Mouse (Mus musculus) midbrain, embryonic 16.5 days (tissue): ENCODE results near the gene Limch1. TPM values are rescaled to one million over a fixed set of nuclear protein-coding genes. Genes with fewer than 3 reads are reported as not detected.

ENCODE experiments used
- ATAC-seq: fragments of 200-750 bp; cut with Nextera tagmentation; 2 replicates; pipeline ENCODE4 v1.8.0; 2017; ENCODE audit warnings: moderate TSS enrichment
- H3K27ac ChIP-seq: fragments of 300-500 bp; sonication (generic); 2 replicates; pipeline ENCODE4 v1.5.1; 2014; ENCODE audit warnings: mild to moderate bottlenecking, low read length, mixed read lengths
- H3K27me3 ChIP-seq: fragments of 300-500 bp; sonication (generic); 2 replicates; pipeline ENCODE4 v1.6.1; 2014; ENCODE audit warnings: low read depth, low read length, mixed read lengths; ENCODE audit not compliant: control insufficient read depth, insufficient read depth
- H3K36me3 ChIP-seq: fragments of 300-500 bp; sonication (generic); 2 replicates; pipeline ENCODE4 v1.6.1; 2014; ENCODE audit warnings: mild to moderate bottlenecking, low read length, moderate library complexity, mixed read lengths; ENCODE audit not compliant: control insufficient read depth, insufficient read depth
- H3K4me1 ChIP-seq: fragments of 300-500 bp; sonication (generic); 2 replicates; pipeline ENCODE4 v1.6.1; 2014; ENCODE audit warnings: mild to moderate bottlenecking, low read length, mixed read lengths; ENCODE audit not compliant: control insufficient read depth, insufficient read depth
- H3K4me2 ChIP-seq: fragments of 300-500 bp; sonication (generic); 2 replicates; pipeline ENCODE4 v1.6.1; 2014; ENCODE audit warnings: mild to moderate bottlenecking, low read length, mixed read lengths
- H3K4me3 ChIP-seq: fragments of 300-500 bp; sonication (generic); 2 replicates; pipeline ENCODE4 v1.5.1; 2014; ENCODE audit warnings: low read depth, mild to moderate bottlenecking, low read length, moderate library complexity, mixed read lengths
- H3K9ac ChIP-seq: fragments of 300-500 bp; sonication (generic); 2 replicates; pipeline ENCODE4 v1.6.1; 2014; ENCODE audit warnings: low read depth, low read length, mixed read lengths
- H3K9me3 ChIP-seq: fragments of 300-500 bp; sonication (generic); replicated peaks from 2 replicates; pipeline ENCODE4 v1.6.1; 2014; ENCODE audit warnings: mild to moderate bottlenecking, low read length, mixed read lengths; ENCODE audit not compliant: control insufficient read depth, poor library complexity, severe bottlenecking
- WGBS: fragments of 180-500 bp; shearing (Covaris S2); extraction: QIAGEN DNeasy Blood & Tissue Kit; methylation state at CpG from one replicate; pipeline ENCODE4 v1.1.7; 2014; 5-methylcytosine and 5-hydroxymethylcytosine counted together
- polyA plus RNA-seq: library from polyadenylated mRNA; unstranded; fragments of >200 nt; fragmentation: Nextera tagmentation; extraction: Ambion mirVana; gene quantifications from 2 replicates; pipeline ENCODE4 v1.2.1, GENCODE M21; 2015

Gene Limch1
- polyA plus RNA-seq, 1 experiment from 2014 or later, result 48.8 TPM

GRCm38 (mm10) chr5:66848136-66848535 lies 102.5 kb downstream of the Limch1 start:
- Histone ChIP-seq H3K27ac (no peak overlapping the region), H3K9me3 (no peaks in the 10 kb centered on the region), H3K27me3 (no peaks in the 10 kb centered on the region), H3K36me3 (no peaks in the 10 kb centered on the region), H3K4me1 (peaks cover 17% of the 10 kb centered on the region), H3K9ac (no peak overlapping the region), H3K4me2 (no peak overlapping the region), H3K4me3 (no peak overlapping the region)
- no peak for ATAC-seq
- WGBS, result 78% methylated on average over 7 of the region's 7 CpGs

DNA sequence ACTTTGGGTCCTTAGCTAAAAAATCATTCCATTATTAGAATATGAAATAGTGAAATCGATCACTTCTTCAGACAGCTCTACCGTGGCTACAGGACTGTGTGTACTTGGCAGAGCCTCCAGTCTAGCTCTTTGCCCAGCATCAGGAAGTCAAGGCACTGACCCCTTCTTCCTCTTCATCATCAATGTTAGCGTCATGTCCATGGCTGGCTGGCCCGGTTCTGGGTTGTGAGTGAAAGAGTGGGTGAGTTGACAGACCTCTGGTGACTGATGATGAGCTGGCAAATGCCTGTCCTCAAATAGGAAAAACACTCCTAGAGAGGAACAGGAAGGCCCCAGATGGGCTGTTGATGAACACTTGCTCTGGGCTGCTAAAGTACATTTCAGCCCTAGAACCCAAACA lies 103.5 kb downstream of the Limch1 start:
- H3K9ac ChIP-seq, result no peak overlapping the region
- H3K9me3 ChIP-seq, result no peaks in the 10 kb centered on the region
- H3K4me2 ChIP-seq, result no peak overlapping the region
- no peak overlapping the region for H3K4me3 ChIP-seq
- WGBS, result 90% methylated on average over 4 of the region's 4 CpGs
- H3K27me3 ChIP-seq, result no peaks in the 10 kb centered on the region
- ATAC-seq, result no peak
- no peaks in the 10 kb centered on the region for H3K36me3 ChIP-seq
- H3K4me1 ChIP-seq, result peaks cover 17% of the 10 kb centered on the region
- no peak overlapping the region for H3K27ac ChIP-seq

- no peaks in the 10 kb centered on the region for H3K36me3 ChIP-seq
- no peaks in the 10 kb centered on the region for H3K9me3 ChIP-seq
- 49% methylated on average over 11 of the region's 11 CpGs for WGBS
- ATAC-seq, result no peak
- H3K4me2 ChIP-seq, result no peak overlapping the region
- H3K4me3 ChIP-seq, result no peak overlapping the region
- peak overlapping the region; percentile 1 for H3K27ac ChIP-seq
- H3K9ac ChIP-seq, result no peak overlapping the region
- H3K4me1 ChIP-seq, result peaks cover 22% of the 10 kb centered on the region
- no peaks in the 10 kb centered on the region for H3K27me3 ChIP-seq
These were observed 105.2 kb downstream of the Limch1 start for GRCm38 (mm10) chr5:66850721-66851251.

- no peak overlapping the region for H3K4me3 ChIP-seq
- no peak overlapping the region for H3K9ac ChIP-seq
- WGBS, result 60% methylated on average over 5 of the region's 5 CpGs
- H3K9me3 ChIP-seq, result no peaks in the 10 kb centered on the region
- no peak overlapping the region for H3K4me2 ChIP-seq
- peak; percentile 40; the same call in 1 of the 2 replicates for ATAC-seq
- peak overlapping the region; percentile 0; the same call in 1 of the 2 replicates for H3K27ac ChIP-seq
- H3K4me1 ChIP-seq, result peaks cover 22% of the 10 kb centered on the region
- no peaks in the 10 kb centered on the region for H3K36me3 ChIP-seq
- H3K27me3 ChIP-seq, result no peaks in the 10 kb centered on the region
These were observed 106.1 kb downstream of the Limch1 start for GRCm38 (mm10) chr5:66851708-66852107.

DNA sequence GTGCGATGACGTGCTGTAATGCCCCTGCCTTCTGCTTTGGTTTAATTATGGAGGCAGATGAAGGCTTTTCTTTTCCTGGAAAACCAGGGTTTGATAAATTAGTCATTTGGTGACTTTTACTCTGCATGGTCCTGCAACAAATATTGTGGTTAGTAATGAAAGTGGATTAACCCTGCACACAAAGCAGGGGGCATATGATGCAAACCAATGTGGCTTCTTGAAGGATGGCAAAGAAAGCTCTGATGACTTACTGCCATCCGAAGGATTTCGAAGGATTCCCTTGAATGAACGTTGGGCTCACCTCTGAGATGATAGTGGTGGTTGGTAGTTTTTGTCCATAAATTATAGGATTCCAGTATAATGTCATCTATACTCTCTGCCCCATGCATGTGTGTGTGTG lies 108.6 kb downstream of the Limch1 start:
- peaks cover 20% of the 10 kb centered on the region for H3K4me1 ChIP-seq
- ATAC-seq, result no peak
- H3K36me3 ChIP-seq, result no peaks in the 10 kb centered on the region
- no peak overlapping the region for H3K27ac ChIP-seq
- H3K9ac ChIP-seq, result no peak overlapping the region
- WGBS, result 98% methylated on average over 5 of the region's 5 CpGs
- H3K9me3 ChIP-seq, result no peaks in the 10 kb centered on the region
- H3K4me2 ChIP-seq, result no peak overlapping the region
- no peaks in the 10 kb centered on the region for H3K27me3 ChIP-seq
- H3K4me3 ChIP-seq, result no peak overlapping the region

GRCm38 (mm10) chr5:66855358-66856107 lies 109.9 kb downstream of the Limch1 start:
- no peak for ATAC-seq
- Histone ChIP-seq H3K9me3 (no peaks in the 10 kb centered on the region), H3K36me3 (no peaks in the 10 kb centered on the region), H3K4me3 (no peak overlapping the region), H3K4me1 (peaks cover 14% of the 10 kb centered on the region), H3K27ac (no peak overlapping the region), H3K27me3 (no peaks in the 10 kb centered on the region), H3K4me2 (no peak overlapping the region), H3K9ac (no peak overlapping the region)
- WGBS, result 60% methylated on average over 11 of the region's 11 CpGs

DNA sequence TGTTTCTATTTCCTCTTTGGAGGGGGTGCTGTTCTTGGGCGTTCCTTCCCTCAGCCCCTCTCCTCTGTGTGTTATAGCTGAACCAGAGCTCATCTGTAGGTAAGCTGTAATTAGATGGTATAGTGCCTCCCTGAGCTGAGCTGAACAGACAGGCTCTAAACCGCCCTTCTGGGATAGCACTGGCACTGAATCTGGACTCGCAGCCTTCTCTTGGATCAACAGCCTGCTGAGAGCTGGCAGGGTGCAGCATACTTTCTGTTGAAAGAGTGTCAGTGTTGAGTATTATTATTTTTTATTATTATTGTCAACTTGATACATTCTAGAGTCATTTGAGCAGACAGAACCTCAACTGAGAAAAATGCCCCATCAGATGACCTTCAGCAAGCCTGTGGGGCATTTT lies 113.9 kb downstream of the Limch1 start:
- Histone ChIP-seq H3K9ac (no peak overlapping the region), H3K27ac (no peak overlapping the region), H3K27me3 (no peaks in the 10 kb centered on the region), H3K4me2 (no peak overlapping the region), H3K4me3 (no peak overlapping the region), H3K9me3 (no peaks in the 10 kb centered on the region), H3K4me1 (peaks cover 10% of the 10 kb centered on the region), H3K36me3 (no peaks in the 10 kb centered on the region)
- WGBS, result 88% methylated on average over 3 of the region's 3 CpGs
- ATAC-seq, result no peak

DNA sequence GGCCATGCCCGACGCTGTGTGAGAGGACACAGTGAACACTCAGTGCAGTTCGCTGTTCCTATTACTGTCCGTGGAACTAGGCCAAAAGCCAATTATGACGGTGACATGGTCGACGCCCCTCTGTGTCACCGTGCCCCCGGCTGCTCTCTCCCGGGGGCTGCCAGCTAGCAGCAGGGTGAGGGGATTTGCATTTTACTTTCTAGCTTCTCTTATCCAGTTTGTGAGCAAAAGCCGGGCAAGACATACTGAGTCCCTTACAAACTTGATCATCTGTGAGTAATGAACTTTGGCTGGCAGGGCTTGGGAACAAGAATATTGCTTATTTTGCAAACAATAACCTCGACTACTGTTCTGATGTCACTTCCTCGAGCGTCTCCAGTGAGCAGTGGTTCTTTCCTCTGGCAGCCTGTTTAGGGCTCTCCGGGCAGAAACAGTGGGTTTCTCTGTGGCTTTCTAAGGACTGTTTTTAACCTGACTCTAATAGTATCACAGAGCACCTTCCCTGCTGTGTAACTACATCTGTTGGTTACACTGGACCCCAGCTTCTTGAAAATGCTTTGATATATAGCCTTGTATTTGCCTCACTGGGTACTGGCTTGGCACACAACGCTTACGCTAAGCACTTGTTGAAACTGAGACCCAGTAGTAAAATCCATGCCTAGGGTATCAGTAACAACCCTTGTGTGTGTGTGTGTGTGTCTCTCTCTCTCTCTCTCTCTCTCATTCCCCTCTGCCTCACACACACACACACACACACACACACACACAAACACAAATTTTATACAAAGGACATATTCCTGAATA lies 115.8 kb downstream of the Limch1 start:
- Histone ChIP-seq H3K27ac (0 out of 2 replicates have a peak overlapping the region, but pooled peaks have one; percentile 17), H3K9ac (no peak overlapping the region), H3K27me3 (no peaks in the 10 kb centered on the region), H3K9me3 (no peaks in the 10 kb centered on the region), H3K36me3 (no peaks in the 10 kb centered on the region), H3K4me1 (peaks cover 14% of the 10 kb centered on the region), H3K4me3 (no peak overlapping the region), H3K4me2 (peak overlapping the region; percentile 2; the same call in 1 of the 2 replicates)
- 35% methylated on average over 17 of the region's 17 CpGs for WGBS
- peak; percentile 49; the same call in 1 of the 2 replicates for ATAC-seq

DNA sequence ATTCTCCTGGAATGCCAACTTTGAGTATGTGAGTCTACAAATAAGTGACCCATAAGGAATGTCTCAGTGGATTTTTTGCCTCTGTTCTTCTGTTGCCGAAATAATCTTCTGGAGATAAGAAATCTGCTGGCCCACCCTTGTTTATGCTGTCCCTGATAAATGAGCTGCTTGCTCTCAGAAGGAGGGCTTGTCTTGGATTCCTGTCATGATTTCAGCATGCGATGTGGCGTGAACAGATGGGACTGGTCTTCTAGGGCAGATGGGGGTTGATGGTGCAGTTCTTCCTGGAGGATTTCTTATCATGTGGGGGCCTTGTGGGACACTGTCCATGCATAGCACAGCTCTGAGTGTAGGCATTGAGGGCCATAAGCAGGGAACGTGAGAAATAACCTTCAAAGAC lies 116.5 kb downstream of the Limch1 start:
- Histone ChIP-seq H3K27ac (no peak overlapping the region), H3K36me3 (no peaks in the 10 kb centered on the region), H3K27me3 (no peaks in the 10 kb centered on the region), H3K4me3 (no peak overlapping the region), H3K4me1 (peaks cover 14% of the 10 kb centered on the region), H3K9me3 (no peaks in the 10 kb centered on the region), H3K4me2 (no peak overlapping the region), H3K9ac (no peak overlapping the region)
- no peak for ATAC-seq
- 77% methylated on average over 4 of the region's 4 CpGs for WGBS
